Mouse (Mus musculus) liver (tissue): ENCODE data around the gene Vgf.
A peak's percentile ranks its signal among the peaks of the same experiment; 100 is the strongest.

Source experiments
- DNase-seq: peaks from one replicate; pipeline ENCODE4 v3.0.0-alpha.2; 2020; ENCODE audit warnings: mixed read lengths

The Vgf gene

GRCm38 (mm10) chr5:137026092-137026491 is at the start of gene Vgf:
Gene Vgf (plus strand): TSS chr5:137026392.
- no peak for DNase-seq

- no peak for DNase-seq
Measured at GRCm38 (mm10) chr5:136977769-136978168, 48.4 kb upstream of the Vgf start.

GRCm38 (mm10) chr5:136979762-136980161 is 46.4 kb upstream of the Vgf start:
- DNase-seq, result no peak

GRCm38 (mm10) chr5:136980974-136981373 is 45.2 kb upstream of the Vgf start:
- DNase-seq, result no peak

- DNase-seq, result peak; percentile 48
Measured at GRCm38 (mm10) chr5:136982338-136982930, 43.8 kb upstream of the Vgf start.

DNA sequence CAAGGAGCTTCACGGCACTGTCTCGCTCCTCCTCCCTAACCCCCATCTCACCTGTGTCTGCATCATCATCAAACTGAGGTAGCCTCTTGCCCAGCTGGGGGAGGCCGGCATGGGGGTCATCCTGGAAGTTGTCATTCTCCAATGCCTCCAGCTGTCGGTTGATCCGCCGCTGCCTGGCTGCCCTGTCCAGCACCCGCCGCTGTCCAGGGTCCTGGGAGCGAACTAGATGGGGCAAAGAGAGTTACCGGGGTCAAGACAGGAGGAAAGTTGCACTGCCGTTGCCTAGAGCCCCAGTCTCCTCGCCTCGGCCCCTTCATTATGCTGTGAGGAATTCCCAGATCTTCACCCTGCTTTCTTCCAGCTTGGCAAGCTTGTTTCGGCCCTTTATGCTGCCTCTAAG is 41.4 kb upstream of the Vgf start:
- DNase-seq, result no peak

DNA sequence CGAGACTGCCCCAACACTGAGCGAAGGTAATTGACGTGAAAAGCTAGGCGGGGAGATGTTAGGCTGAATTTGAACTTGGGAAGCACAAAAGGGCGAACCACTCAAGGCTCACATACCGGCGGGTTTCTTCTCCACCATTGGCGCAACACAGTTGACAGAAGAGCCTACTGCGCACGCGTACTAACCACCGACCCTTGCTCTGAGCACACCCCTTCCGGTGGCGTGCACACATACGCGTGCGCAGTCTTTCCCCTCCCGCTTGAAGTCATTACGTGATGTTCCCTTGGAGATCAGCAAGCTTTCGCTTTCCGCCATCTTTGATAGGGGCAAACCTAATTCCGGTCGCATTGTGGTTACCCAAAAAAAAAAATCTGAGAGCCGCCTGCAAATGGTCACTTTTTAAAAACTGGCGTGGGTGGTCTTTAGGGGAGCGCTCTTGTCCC is 39.5 kb upstream of the Vgf start, which contains the start of gene Plod3:
Gene Plod3 (plus strand): TSS at position 325 of the 443 bp plus-strand sequence.
- peak; percentile 98 for DNase-seq

GRCm38 (mm10) chr5:136987138-136987933 is 38.9 kb upstream of the Vgf start:
- peak; percentile 89 for DNase-seq

- DNase-seq, result no peak
Measured at GRCm38 (mm10) chr5:136987934-136988271, 38.3 kb upstream of the Vgf start, which contains the start of gene Znhit1. Gene Znhit1 (minus strand): TSS chr5:136988021.

GRCm38 (mm10) chr5:136988420-136988819 is 37.8 kb upstream of the Vgf start:
- DNase-seq, result no peak

GRCm38 (mm10) chr5:136989801-136990200 is 36.4 kb upstream of the Vgf start:
- no peak for DNase-seq

DNA sequence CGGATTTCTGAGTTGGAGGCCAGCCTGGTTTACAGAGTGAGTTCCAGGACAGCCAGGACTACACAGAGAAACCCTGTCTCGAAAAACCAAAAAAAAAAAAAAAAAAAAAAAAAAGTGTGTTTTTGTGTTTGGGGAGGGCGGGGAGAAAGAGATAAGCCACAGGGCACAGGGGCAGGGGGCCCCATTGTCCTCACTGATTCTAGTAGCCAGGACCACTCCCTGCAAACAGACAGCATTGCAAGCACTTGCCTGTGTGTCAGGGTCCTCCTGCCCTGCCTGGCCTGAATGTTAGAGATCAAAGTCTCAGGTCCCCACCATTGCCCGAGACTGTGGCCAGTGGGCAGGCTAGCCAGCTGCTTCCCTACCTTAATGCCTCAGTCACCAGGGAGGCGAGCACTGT is 26.7 kb upstream of the Vgf start:
- DNase-seq, result peak; percentile 17

DNA sequence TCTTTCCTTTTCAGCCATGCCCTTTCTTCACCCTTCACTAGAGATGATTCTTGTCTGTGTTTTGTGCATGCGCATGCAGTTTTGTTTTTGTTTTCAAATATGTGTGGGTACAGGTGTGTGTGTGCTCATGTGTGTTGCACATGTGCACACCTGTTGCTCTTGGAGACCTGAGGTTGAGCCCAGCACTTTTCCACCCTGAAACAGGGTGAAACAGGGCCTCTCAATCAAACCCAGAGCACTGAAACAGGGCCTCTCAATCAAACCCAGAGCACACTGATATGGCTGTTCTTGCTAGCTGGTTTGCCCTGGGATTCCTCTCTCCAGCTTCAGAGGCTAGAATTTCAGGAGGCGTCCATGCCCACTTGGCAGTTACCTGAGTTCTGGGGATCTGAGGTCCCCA is 25.6 kb upstream of the Vgf start:
- DNase-seq, result no peak

DNA sequence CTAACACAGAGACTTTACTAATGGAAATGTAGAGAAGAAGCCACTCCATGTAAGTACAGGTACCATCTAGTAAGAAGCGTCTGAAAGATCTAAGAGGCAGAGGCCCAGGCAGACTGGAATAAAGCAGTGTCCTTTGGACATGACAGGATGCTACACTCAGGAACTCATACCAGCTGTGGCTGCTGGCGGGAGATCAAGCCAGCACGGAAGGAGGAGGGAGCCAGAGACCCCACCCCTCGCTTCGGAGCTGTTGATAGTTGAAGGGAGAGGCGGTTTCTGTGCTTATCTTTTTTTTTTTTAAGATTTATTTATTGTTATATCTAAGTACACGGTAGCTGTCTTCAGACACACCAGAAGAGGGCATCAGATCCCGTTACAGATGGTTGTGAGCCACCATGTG is 18.9 kb upstream of the Vgf start:
- no peak for DNase-seq

GRCm38 (mm10) chr5:137009988-137010387 is 16.2 kb upstream of the Vgf start:
- DNase-seq, result peak; percentile 51

DNA sequence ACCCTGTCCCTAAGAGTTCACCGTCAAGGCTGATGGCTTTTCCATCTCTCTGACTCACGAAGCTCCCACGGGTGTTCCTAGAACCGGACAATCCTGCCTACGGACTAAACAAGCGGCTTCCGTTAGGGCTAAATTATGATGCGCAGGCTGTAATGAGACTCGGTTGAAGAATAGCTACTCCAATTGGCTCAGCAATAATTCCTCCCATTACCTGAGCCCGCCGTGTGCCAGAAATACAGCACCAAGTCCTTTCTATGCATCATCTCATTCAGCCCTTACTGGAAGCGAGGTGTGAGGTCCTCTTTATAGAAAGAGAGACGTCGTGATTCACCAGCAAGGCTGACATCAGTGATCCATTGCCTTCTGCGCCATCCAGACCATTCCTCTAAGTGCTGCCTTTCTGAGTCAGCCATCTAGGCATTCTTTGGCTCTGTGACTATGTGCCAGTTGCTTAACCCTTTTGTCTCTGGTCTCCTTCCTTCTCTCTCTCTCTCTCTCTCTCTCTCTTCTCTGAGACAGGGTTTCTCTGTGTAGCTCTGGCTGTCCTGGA is 13.7 kb upstream of the Vgf start:
- no peak for DNase-seq

- no peak for DNase-seq
Measured at GRCm38 (mm10) chr5:137015913-137016312, 10.3 kb upstream of the Vgf start.

DNA sequence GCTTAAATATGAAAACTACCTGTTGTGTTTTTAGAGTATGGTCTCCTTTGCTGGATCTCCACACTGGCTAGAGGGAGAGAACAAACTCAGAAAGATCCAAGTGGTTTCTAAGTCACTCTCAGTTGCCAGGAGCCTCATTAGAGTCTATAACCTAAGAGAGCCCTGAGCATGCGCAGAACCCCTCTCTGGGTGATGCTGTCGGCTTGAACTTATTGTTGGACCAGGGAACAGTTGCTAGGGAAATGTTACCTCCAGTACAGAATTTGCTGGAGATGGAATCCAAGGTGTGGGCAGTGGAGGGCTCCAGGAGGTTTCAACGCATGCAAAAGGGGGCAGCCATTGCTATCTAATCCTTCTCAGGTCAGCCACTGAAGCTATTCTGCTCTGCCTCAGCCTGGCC is 1.9 kb upstream of the Vgf start:
- DNase-seq, result no peak

DNA sequence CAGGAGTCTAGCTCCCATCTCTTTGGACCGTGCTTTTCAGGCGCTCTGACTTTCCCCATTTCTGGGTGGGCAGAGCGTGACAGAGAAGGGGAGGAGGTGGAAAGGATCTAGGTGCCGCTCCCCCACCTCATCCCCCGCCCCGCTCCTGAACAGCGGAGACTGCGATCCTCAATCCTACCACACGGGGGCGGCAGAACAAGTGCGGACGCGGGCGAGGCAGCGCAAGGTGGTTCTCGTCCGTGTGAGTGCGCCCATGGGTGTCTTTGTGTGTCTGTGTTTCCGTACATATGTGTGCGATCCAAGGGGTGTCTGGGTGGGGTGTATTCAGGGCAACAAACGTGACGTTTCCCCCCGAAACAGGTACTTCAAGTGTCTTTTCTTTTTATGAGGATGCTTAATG is 1.1 kb upstream of the Vgf start:
- DNase-seq, result peak; percentile 78

- DNase-seq, result no peak
Measured at GRCm38 (mm10) chr5:137028561-137029272, 2.5 kb downstream of the Vgf start.

- no peak for DNase-seq
Measured at GRCm38 (mm10) chr5:137029273-137029585, 3.0 kb downstream of the Vgf start.

- peak; percentile 95 for DNase-seq
Measured at GRCm38 (mm10) chr5:137029643-137030415, 3.6 kb downstream of the Vgf start.

DNA sequence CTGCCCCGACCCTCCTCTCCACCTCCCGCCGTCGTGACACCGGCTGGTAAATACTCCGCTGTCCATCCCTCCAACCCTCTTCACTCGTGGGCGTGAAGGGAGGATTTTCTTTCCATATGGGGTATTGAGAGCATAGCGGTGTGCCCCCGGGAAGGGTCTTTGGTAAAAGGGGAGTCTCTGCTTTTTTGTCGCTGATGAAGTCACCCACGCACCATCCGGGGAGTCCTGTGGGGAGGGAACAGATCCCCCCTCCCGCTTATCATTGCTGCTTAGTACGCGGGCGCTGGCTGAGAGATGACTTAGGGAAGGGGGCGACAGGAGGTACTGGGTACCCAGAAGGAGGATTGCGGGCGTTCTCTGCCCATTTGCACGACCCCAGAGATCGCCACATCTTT is 4.2 kb downstream of the Vgf start:
- DNase-seq, result no peak
